Mouse (Mus musculus): ENCODE measurements around the gene Cib1. TPM values are rescaled to one million over a fixed set of nuclear protein-coding genes. Genes with fewer than 3 reads are reported as not detected.

Gene Cib1
- total and polyA plus RNA-seq, 3 experiments = 84.5 to 145 TPM; not detected in 1

- TF ChIP-seq USF2 (IDR thresholded peaks at IDR 0.05; ENCODE audit: borderline replicate concordance in 1 of 2, insufficient read depth in 1 of 2, low read depth in 1 of 2, low read length in 2 of 2) (no peak), GABPA (IDR thresholded peaks at IDR 0.05; ENCODE audit: low read depth, low read length) (no peak), GATA1 (IDR thresholded peaks at IDR 0.05; ENCODE audit: low read depth, low read length) (no peak), MYB (IDR thresholded peaks at IDR 0.05; ENCODE audit: low read depth, low read length) (no peak)
These were observed 28.2 kb upstream of the Cib1 start, which contains the start of gene Ngrn (continued) for GRCm38 (mm10) chr7:80260625-80261371.

- no peaks in the 10 kb centered on the region for H3K27me3 ChIP-seq (ENCODE audit: control insufficient read depth in 1 of 2, insufficient read depth in 2 of 2, low read length in 2 of 2)
- H3K9ac ChIP-seq (ENCODE audit: control insufficient read depth, low read depth, low read length, poor library complexity, severe bottlenecking) = no peak overlapping the region
- peaks cover 10 to 24% of the 10 kb centered on the region in 2 experiments for H3K4me1 ChIP-seq (ENCODE audit: control insufficient read depth in 1 of 2, insufficient read depth in 2 of 2, low read length in 2 of 2)
- peaks cover 14% of the 10 kb centered on the region for H3K79me2 ChIP-seq (ENCODE audit: control insufficient read depth, insufficient read depth, low read length, poor library complexity)
- peak; percentile 35 for DNase-seq (ENCODE audit: low read depth, low spot score)
- TF ChIP-seq MAX (IDR thresholded peaks at IDR 0.05; ENCODE audit: low read length) (peak; percentile 69), ZNF384 (IDR thresholded peaks at IDR 0.05; ENCODE audit: low read depth, low read length) (peak; percentile 51), MXI1 (IDR thresholded peaks at IDR 0.05; ENCODE audit: low read depth, low read length) (peak; percentile 56; the same call in 1 of the 2 replicates), RAD21 (IDR thresholded peaks at IDR 0.05; ENCODE audit: low read depth, low read length) (no peak)
- no peak overlapping the region for H3K27ac ChIP-seq (ENCODE audit: control insufficient read depth, low read depth, low read length)
- H3K9me3 ChIP-seq (replicated peaks; ENCODE audit: insufficient read depth, low read length) = no peaks in the 10 kb centered on the region
- H3K4me3 ChIP-seq (ENCODE audit: control insufficient read depth in 1 of 2, insufficient read depth in 1 of 2, low read depth in 2 of 2, low read length in 2 of 2) = no peak overlapping the region
- H3K36me3 ChIP-seq (ENCODE audit: control insufficient read depth in 1 of 2, insufficient read depth in 2 of 2, low read length in 2 of 2) = peaks cover 0 to 17% of the 10 kb centered on the region in 2 experiments; a peak in 2 of 4 replicates
These were observed 25.1 kb upstream of the Cib1 start for GRCm38 (mm10) chr7:80257706-80258105.

GRCm38 (mm10) chr7:80255981-80256380 lies 23.4 kb upstream of the Cib1 start:
- peak; percentile 55 for TF ChIP-seq ZNF384 (IDR thresholded peaks at IDR 0.05; ENCODE audit: low read depth, low read length)
- 0 out of 2 replicates have a peak, but pooled peaks have one; percentile 10 for TF ChIP-seq BHLHE40 (IDR thresholded peaks at IDR 0.05; ENCODE audit: borderline replicate concordance, low read depth, low read length)
- TF ChIP-seq ZC3H11A (IDR thresholded peaks at IDR 0.05; ENCODE audit: low read depth, low read length) = peak; percentile 64
- peak; percentile 41 for TF ChIP-seq RAD21 (IDR thresholded peaks at IDR 0.05; ENCODE audit: low read depth, low read length)
- no peak for TF ChIP-seq CHD2 (IDR thresholded peaks at IDR 0.05; ENCODE audit: low read length)
- TF ChIP-seq CTCF (IDR thresholded peaks at IDR 0.05 in 2 of 3, conservative IDR thresholded peaks at IDR 0.05 in 1 of 3; ENCODE audit: control insufficient read depth in 1 of 3, insufficient read depth in 1 of 3, low read depth in 2 of 3, low read length in 3 of 3, poor library complexity in 1 of 3, severe bottlenecking in 1 of 3) = peak in 2 of 3 experiments; percentile 28 to 58; a peak in 5 of 6 replicates
- no peak for TF ChIP-seq MAFK (IDR thresholded peaks at IDR 0.05; ENCODE audit: borderline replicate concordance, low read depth, low read length)
- TF ChIP-seq MYC (IDR thresholded peaks at IDR 0.05; ENCODE audit: low read depth, low read length) = peak; percentile 76
- no peak for TF ChIP-seq JUND (IDR thresholded peaks at IDR 0.05; ENCODE audit: low read depth, low read length)
- TF ChIP-seq NRF1 (IDR thresholded peaks at IDR 0.05; ENCODE audit: insufficient read depth, low read depth, low read length, poor library complexity, severe bottlenecking) = no peak
- TF ChIP-seq MYB (IDR thresholded peaks at IDR 0.05; ENCODE audit: low read depth, low read length) = no peak
- no peak for TF ChIP-seq NELFE (IDR thresholded peaks at IDR 0.05; ENCODE audit: low read depth, low read length)
- peak; percentile 70 for TF ChIP-seq SMC3 (IDR thresholded peaks at IDR 0.05; ENCODE audit: low read depth, low read length)
- Histone ChIP-seq H3K4me3 (ENCODE audit: control insufficient read depth in 1 of 2, insufficient read depth in 1 of 2, low read depth in 2 of 2, low read length in 2 of 2) (no peak overlapping the region), H3K27ac (ENCODE audit: control insufficient read depth, low read depth, low read length) (no peak overlapping the region), H3K27me3 (ENCODE audit: control insufficient read depth in 1 of 2, insufficient read depth in 2 of 2, low read length in 2 of 2) (no peaks in the 10 kb centered on the region), H3K9ac (ENCODE audit: control insufficient read depth, low read depth, low read length, poor library complexity, severe bottlenecking) (no peak overlapping the region), H3K9me3 (replicated peaks; ENCODE audit: insufficient read depth, low read length) (no peaks in the 10 kb centered on the region), H3K79me2 (ENCODE audit: control insufficient read depth, insufficient read depth, low read length, poor library complexity) (no peaks in the 10 kb centered on the region), H3K36me3 (ENCODE audit: control insufficient read depth in 1 of 2, insufficient read depth in 2 of 2, low read length in 2 of 2) (peaks cover 0 to 25% of the 10 kb centered on the region in 2 experiments; a peak in 2 of 4 replicates), H3K4me1 (ENCODE audit: control insufficient read depth in 1 of 2, insufficient read depth in 2 of 2, low read length in 2 of 2) (peaks cover 17 to 32% of the 10 kb centered on the region in 2 experiments)
- peak; percentile 42 for DNase-seq (ENCODE audit: low read depth, low spot score)
